Mouse (Mus musculus) gastrocnemius, adult 18-20 months (tissue): ENCODE measurements around the gene Slc9a2. TPM values are rescaled to one million over a fixed set of nuclear protein-coding genes. Genes with fewer than 3 reads are reported as not detected.

Experiments used
- DNase-seq: peaks from one replicate; pipeline ENCODE4 v3.0.0; 2021; ENCODE audit warnings: low spot score
- total RNA-seq, 2 experiments: library from RNA; stranded (reverse); gene quantifications; 2 replicates each; pipeline ENCODE4 v1.2.3; 2021

Slc9a2 gene
- total RNA-seq, 2 experiments from 2014 or later = 17.9 to 25.5 TPM

DNA sequence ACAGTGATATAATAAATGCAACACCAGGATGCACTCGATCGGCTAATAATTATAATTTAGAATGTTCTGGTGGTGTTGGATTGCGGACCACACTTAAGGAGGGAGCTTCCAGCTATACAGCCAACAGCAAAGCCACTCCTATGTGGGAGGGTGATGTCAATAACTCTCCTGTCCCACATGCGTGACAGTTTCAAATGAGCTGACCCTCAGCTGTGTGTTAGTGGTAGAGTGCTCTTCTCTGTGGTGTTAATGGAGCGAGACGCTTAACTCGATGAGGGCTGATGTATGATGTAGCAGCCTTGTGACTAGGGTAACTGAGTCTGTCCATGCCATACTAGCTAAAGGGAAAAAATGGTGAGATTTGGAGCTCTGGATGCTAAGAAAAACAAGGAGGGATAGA lies 103.1 kb downstream of the Slc9a2 start:
- DNase-seq = no peak

DNA sequence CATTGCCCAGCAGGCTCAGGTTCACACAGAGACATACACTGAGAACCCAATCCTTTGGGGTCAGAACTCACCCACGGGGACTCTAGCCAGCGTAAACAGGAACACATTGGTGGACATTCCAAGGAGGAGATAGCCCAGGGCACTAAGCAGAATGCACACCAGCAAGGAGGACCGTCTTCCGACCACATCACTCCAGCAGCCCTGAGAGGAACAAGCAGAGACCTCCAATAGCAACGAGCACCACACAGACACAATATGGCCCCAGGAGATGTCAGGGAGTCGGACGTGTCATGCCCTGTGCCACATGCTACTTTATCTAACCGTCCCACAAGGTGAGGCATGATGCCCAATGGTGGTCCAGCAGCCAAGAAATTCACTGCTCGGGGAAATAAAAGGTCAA lies 103.9 kb downstream of the Slc9a2 start:
- no peak for DNase-seq

- no peak for DNase-seq
Observed at GRCm38 (mm10) chr1:40785876-40786445, 105.6 kb downstream of the Slc9a2 start.

DNA sequence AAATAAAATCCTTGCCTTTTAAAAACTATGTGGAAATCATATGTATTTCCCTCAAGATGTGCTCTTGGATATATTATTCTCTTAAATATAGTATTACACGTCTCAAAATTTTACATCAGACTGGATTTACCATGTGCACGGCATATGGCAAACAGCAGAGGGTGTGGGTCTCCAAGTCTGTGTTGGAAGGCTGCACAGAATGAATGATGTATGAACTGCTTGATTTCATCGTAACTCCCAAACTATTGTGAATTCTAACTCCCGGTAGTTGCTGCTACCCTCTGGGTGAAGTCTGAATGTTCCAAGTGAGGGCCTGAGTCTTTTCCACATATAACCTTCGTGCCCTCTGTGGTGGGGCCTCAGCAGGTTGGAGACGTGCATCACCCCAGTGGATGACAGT lies 108.6 kb downstream of the Slc9a2 start:
- DNase-seq = no peak

DNA sequence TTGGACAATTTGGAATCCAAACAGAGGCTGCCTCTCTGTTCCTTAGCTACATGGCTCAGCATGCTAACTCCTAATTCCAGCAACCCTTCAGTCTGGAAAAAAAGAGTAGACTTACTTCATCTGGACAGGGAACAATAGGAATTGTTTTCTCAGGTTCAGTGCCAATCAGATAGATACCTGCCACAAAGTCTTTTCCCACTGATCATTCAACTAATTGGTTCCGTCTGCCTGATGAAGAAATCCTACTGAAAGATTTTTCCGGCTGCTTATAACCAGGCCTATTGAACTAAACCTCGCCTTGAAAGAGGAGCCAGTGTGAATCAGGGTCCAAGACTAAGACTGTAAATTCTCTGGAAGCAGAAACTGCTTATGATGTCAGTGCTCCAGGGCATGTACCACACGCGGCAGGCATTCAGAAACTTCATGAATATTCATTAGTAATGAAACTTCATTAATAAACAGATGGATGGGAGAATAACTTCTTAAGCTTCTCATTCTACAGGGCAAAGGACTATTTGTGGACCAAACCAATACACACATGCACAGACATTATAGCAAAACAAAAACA lies 109.4 kb downstream of the Slc9a2 start:
- DNase-seq = no peak

DNA sequence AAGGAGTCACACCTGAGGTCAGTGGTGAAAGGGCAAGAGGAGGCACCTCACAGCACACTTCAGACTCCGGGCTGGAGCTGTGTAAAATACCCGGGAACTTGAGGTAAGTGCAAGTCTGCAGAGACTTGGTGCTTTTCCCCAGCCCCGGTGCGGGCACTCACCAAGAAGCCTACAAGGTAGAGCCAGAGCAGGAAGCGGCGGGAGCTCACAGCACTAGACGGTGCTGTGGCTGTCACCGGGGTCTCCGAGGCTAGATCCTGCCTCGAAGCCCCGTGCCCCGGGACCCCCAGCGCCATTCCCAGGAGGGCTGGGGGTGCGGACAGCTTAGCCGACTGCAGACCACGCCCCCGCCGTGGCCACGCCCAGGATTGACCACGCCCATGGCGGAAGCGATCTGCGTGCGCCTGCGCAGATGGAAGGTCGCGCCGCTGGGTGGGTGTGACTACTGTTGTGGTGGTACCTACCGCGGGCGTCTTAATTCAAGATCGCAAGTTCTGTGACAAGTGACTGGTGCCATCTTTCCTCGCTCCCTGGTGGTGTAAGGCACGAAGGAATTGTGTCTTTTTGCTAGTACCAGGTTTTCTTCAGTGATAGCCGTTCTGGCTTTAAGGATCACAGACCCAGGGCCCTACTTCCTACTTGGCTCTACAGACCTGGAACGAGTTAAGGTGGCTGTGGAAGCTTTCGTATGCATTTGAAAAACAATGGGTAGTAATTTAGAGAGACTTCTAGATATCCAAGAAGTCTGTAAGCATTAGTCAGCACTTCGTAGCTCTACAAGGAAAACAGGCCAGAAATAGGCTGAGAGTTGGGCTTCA lies 110.2 kb downstream of the Slc9a2 start, which contains the start of gene Mfsd9:
Mfsd9 (minus strand) TSS at position 364 of the 818 bp plus-strand sequence.
- peak; percentile 91 for DNase-seq

DNA sequence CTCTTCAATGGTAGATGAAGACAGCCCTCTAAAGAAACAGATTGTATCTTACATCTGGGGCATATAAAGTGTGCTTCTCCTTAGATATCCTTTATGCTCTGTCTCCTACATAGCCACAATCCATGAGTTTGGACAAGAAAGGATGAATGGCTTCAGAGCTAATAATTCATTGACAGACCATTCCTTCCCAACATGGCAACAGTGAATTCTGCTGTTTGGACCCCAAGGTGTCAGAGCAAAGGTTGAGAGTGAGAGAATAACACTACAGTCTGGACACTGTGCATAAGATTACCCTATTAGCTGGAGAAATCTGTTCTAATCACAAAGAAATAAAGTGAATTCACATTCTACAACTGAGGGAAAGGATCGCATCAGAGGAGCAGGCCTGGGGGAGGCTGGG lies 115.1 kb downstream of the Slc9a2 start:
- no peak for DNase-seq

DNA sequence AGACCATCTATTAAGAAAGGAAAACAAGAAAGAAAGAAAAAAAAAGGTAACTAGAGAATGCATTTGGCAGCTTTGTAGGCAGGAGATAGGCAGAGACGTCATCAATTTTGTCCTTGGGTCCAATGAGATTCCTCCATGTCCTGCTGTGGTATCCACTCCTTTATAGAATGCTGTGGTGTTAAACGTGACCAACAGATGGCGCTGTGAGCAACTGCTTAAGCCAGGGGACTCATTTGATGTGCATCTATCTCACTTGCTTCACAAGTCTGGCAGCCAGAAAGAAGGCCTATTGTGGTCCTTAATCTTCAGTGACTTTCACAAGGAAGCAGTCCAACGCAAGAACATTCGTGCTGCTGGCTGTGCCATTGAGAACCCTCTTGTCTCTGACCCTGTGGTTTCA lies 117.0 kb downstream of the Slc9a2 start:
- peak; percentile 80 for DNase-seq

DNA sequence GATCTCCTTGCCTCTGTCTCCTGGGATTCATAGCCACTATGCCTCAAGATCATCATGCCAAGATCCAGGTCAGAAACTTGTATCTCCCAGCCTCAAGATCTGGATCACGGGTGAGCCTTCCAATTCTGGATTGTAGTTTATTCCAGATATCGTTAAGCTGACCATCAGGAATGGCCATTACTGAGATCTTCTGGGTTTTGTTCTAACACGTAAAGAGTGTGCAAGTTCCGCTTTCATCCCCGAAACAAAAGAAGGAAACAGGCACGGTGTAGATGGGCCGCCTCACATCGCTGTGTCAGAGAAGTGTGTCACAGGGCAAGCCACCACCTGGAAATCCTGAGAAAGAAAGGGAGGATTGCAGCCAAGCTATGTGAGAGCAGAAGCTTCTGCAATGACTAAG lies 118.7 kb downstream of the Slc9a2 start:
- no peak for DNase-seq

- no peak for DNase-seq
Observed at GRCm38 (mm10) chr1:40800908-40801307, 120.5 kb downstream of the Slc9a2 start.

DNA sequence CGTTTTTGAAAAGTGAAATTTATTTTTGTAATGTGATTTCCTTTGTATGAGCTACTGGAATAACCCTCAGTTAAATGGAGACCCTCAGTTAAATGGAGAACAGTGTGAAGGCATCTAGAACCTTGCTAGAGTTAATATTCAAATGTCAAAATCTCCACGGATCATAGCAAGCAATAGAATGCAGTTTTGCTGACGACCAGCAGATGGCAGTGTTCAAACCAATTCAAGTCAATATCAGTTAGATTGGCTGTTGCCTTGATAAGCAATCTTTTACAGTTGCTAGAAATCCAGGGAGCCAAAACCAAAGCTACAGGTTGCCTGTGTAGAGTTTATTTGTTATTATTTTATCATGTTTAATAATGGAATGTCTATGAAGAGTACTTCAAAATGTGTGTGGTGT lies 122.4 kb downstream of the Slc9a2 start:
- peak; percentile 59 for DNase-seq

DNA sequence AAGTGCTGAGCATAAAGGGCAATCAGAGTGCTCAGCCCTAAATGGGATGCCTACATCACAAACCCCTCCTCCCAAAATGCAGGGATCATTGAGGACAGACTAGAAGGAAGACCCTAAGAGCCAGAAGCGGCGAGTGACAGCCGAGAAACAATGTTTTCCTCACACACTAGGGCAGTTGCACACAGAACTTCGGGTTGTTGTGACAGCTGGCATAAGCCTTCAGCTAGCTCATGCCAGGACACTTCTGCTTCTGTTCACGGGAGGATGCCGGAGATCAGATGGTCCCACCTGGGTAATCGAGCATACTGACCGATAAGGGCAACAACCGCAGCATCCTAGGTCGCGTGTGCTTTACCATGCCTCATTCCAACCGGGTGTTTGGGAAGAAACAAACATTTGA lies 123.7 kb downstream of the Slc9a2 start:
- no peak for DNase-seq

DNA sequence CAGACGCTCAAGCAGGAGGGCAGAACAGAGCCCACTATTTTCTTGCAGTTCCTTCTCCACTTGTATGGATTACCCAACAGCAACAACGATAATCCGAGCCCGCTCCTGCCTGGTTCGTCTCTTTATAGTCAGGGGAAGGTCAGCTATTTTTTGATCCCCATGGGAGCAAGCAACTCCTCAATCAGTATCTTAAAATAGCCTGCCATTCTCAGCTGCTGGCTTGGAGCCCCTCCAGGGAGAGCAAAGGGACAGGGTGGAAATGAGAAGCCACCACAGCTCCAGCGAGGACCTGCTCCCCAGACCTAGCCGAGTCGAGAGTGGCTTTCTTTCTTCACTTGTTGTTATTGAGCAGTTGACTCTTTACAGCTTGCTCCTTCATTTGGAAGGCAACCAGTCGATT lies 125.0 kb downstream of the Slc9a2 start, which contains the start of gene Tmem182:
Tmem182 (plus strand) TSS at position 251 of the 400 bp plus-strand sequence.
- peak; percentile 93 for DNase-seq

- no peak for DNase-seq
Observed at GRCm38 (mm10) chr1:40805891-40806290, 125.5 kb downstream of the Slc9a2 start.

GRCm38 (mm10) chr1:40808643-40809042 lies 128.3 kb downstream of the Slc9a2 start:
- DNase-seq = no peak

DNA sequence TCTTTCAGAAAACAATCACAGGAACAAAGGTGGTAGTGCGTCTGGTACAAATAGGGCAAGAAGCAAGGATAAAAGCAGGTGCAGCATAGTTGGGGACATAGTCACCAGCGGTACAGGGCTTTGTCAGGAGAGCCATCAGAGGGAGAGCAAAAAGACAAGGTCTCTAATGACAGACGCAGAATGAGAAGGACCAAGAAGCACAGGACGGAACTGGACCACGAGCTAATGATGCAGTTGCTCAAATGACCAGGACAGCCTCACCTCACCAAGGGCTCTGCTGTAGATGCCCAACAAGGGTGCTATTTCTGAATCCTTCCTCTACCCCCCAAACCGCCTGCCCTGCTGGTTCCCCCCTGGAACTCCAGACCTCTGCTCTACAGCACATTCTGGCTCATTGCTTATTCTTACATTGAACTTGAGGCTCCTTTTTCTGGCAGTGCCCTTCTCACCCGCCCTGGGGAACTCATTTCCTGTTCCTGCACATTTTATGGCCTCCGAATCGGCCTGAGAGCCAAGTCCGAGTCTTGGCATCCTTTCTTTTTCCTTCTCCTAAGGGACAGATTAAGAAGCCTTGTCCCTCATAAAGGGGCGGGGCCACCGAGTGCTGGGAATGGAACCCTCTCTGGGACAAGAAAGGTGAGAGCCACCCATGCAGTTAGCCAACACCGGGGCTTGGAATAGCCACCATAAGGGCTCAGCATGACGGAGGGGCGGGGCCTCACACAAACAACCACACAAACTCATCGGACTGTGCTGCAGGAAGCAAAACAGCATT lies 134.9 kb downstream of the Slc9a2 start:
- peak; percentile 69 for DNase-seq

Other genes with a start within 250 kb of the Slc9a2 start
- gene Il18r1, start 215.0 kb upstream of the Slc9a2 start, total RNA-seq = not detected
- gene Il18rap, start 165.2 kb upstream of the Slc9a2 start, total RNA-seq = not detected
- under 1 TPM; 0.30 to 0.59 TPM for gene Slc9a4, start 100.5 kb upstream of the Slc9a2 start, total RNA-seq
- gene Mfsd9, start 110.1 kb downstream of the Slc9a2 start, total RNA-seq = under 1 TPM; 0.41 to 0.43 TPM
- 100 to 1,000 TPM; 214 to 218 TPM for gene Tmem182, start 125.0 kb downstream of the Slc9a2 start, total RNA-seq